Mouse (Mus musculus) testis, adult 2 months (tissue): Measurements from ENCODE around the gene Mogat1. TPM values are rescaled to one million over a fixed set of nuclear protein-coding genes. Genes with fewer than 3 reads are reported as not detected.
A peak's percentile ranks its signal among the peaks of the same experiment; 100 is the strongest.

ENCODE experiments used
- H3K27ac ChIP-seq: fragments of 200-500 bp; 2 replicates; pipeline ENCODE4 v1.5.1; 2012; ENCODE audit warnings: low read depth, low read length; ENCODE audit not compliant: control insufficient read depth, insufficient read depth
- H3K27me3 ChIP-seq: fragments of 200-500 bp; 2 replicates; pipeline ENCODE4 v1.6.1; 2012; ENCODE audit warnings: mild to moderate bottlenecking, low read length, moderate library complexity; ENCODE audit not compliant: control insufficient read depth, insufficient read depth
- H3K36me3 ChIP-seq: fragments of 200-500 bp; 2 replicates; pipeline ENCODE4 v1.6.1; 2012; ENCODE audit warnings: mild to moderate bottlenecking, low read length; ENCODE audit not compliant: control insufficient read depth, insufficient read depth
- H3K4me1 ChIP-seq: fragments of 200-500 bp; 2 replicates; pipeline ENCODE4 v1.6.1; 2012; ENCODE audit warnings: low read length; ENCODE audit not compliant: control insufficient read depth, insufficient read depth
- H3K4me3 ChIP-seq: fragments of 200-500 bp; 2 replicates; pipeline ENCODE4 v1.5.1; 2012; ENCODE audit warnings: low read depth, mild to moderate bottlenecking, low read length, moderate library complexity, mixed read lengths; ENCODE audit not compliant: control insufficient read depth
- CTCF ChIP-seq: fragments of 200-500 bp; IDR thresholded peaks from 2 replicates; pipeline ENCODE4 v1.5.1; 2012; ENCODE audit warnings: low read depth, mild to moderate bottlenecking, inconsistent platforms, low read length, moderate library complexity; ENCODE audit not compliant: control insufficient read depth, insufficient read depth, insufficient replicate concordance
- POLR2A ChIP-seq: fragments of 200-500 bp; IDR thresholded peaks from 2 replicates; pipeline ENCODE4 v1.6.1; 2012; ENCODE audit warnings: low read depth, mild to moderate bottlenecking, inconsistent platforms, low read length, moderate library complexity; ENCODE audit not compliant: control insufficient read depth
- polyA plus RNA-seq: library from polyadenylated mRNA; depleted of rRNA; stranded (reverse); fragments of >200 nt; gene quantifications from 2 replicates; pipeline ENCODE4 v1.2.3, GENCODE M21; 2012; rRNA removed

The Mogat1 gene
- 1.2 and 1.5 TPM in 2 replicates for polyA plus RNA-seq

- TF ChIP-seq POLR2A (no peak), CTCF (no peak)
- H3K4me3 ChIP-seq, result peak within 1 kb of the TSS; percentile 35
- H3K27me3 ChIP-seq, result no peaks in the 10 kb centered on the region
- peaks cover 5% of the 10 kb centered on the region for H3K4me1 ChIP-seq
- H3K36me3 ChIP-seq, result no peaks in the 10 kb centered on the region
- H3K27ac ChIP-seq, result no peak within 1 kb of the TSS
Measured at GRCm38 (mm10) chr1:78510862-78511261, at the start of gene Mogat1. Gene Mogat1 (plus strand): TSS chr1:78510991.

- H3K4me1 ChIP-seq, result no peaks in the 10 kb centered on the region
- H3K36me3 ChIP-seq, result peaks cover under 1% of the 10 kb centered on the region
- no peak overlapping the region for H3K4me3 ChIP-seq
- H3K27ac ChIP-seq, result no peak overlapping the region
- no peaks in the 10 kb centered on the region for H3K27me3 ChIP-seq
- TF ChIP-seq CTCF (no peak), POLR2A (no peak)
Measured at GRCm38 (mm10) chr1:78472441-78472840, 38.4 kb upstream of the Mogat1 start.

GRCm38 (mm10) chr1:78483430-78483829, 27.4 kb upstream of the Mogat1 start:
- Histone ChIP-seq H3K36me3 (peaks cover 2% of the 10 kb centered on the region; the same call in 1 of the 2 replicates), H3K27me3 (no peaks in the 10 kb centered on the region), H3K4me1 (no peaks in the 10 kb centered on the region), H3K4me3 (no peak overlapping the region), H3K27ac (no peak overlapping the region)
- no peak for TF ChIP-seq POLR2A
- no peak for TF ChIP-seq CTCF

- no peak overlapping the region for H3K27ac ChIP-seq
- H3K27me3 ChIP-seq, result no peaks in the 10 kb centered on the region
- H3K36me3 ChIP-seq, result peaks cover 2% of the 10 kb centered on the region; the same call in 1 of the 2 replicates
- TF ChIP-seq CTCF (no peak), POLR2A (no peak)
- H3K4me1 ChIP-seq, result no peaks in the 10 kb centered on the region
- no peak overlapping the region for H3K4me3 ChIP-seq
Measured at GRCm38 (mm10) chr1:78484361-78484760, 26.4 kb upstream of the Mogat1 start.

GRCm38 (mm10) chr1:78488427-78488751, 22.4 kb upstream of the Mogat1 start:
- TF ChIP-seq POLR2A, result no peak; the same call in 1 of the 2 replicates
- Histone ChIP-seq H3K27ac (peak overlapping the region; percentile 48), H3K27me3 (no peaks in the 10 kb centered on the region)

GRCm38 (mm10) chr1:78488752-78489492, 21.9 kb upstream of the Mogat1 start, which contains the start of gene Farsb:
Gene Farsb (minus strand): TSS chr1:78488897.
- Histone ChIP-seq H3K4me3 (peak within 1 kb of the TSS; percentile 90), H3K36me3 (no peaks in the 10 kb centered on the region), H3K4me1 (no peaks in the 10 kb centered on the region), H3K27ac (peak within 1 kb of the TSS; percentile 48), H3K27me3 (no peaks in the 10 kb centered on the region)
- TF ChIP-seq CTCF, result no peak
- TF ChIP-seq POLR2A, result peak; percentile 71; the same call in 1 of the 2 replicates

More at GRCm38 (mm10) chr1:78488427-78488751, 22.4 kb upstream of the Mogat1 start:
- Histone ChIP-seq H3K4me3 (peak overlapping the region; percentile 90), H3K36me3 (no peaks in the 10 kb centered on the region), H3K4me1 (no peaks in the 10 kb centered on the region)

GRCm38 (mm10) chr1:78490143-78490542, 20.6 kb upstream of the Mogat1 start:
- Histone ChIP-seq H3K4me3 (no peak overlapping the region), H3K27me3 (no peaks in the 10 kb centered on the region), H3K36me3 (no peaks in the 10 kb centered on the region), H3K27ac (no peak overlapping the region), H3K4me1 (no peaks in the 10 kb centered on the region)
- TF ChIP-seq CTCF (no peak), POLR2A (no peak)
